Mouse (Mus musculus) thymus, postnatal 25 days (tissue): Measurements from ENCODE around the gene Acot10.
"Not testable (repeated sequence)": the region's sequence is repeated elsewhere in the genome, so short reads cannot be mapped to it uniquely, and the experiment has no call there.

Experiments used
- DNase-seq: peaks from one replicate; pipeline ENCODE4 v3.0.0; 2022

Acot10 gene

DNA sequence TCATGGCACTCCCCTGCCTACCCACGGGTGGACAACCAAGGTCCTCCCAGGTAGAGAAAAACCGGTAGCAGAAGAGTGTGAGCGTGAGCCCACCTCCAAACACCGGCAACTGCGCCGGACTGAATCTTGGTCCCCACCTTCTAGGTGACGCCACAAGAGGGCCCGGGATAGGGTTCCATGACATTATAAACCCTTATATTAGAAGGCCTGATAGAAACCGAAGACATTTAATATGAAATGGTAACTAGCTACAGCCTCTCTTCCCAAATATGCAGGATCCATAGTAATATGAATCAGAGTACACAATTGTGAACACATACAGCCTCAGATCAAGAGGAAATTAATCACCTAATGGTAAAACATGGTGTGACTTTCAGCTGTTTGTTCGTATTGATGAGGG, at the start of gene Acot10:
TSS of gene Acot10 (minus strand) at position 101 of the 400 bp plus-strand sequence.
- DNase-seq, result no peak

DNA sequence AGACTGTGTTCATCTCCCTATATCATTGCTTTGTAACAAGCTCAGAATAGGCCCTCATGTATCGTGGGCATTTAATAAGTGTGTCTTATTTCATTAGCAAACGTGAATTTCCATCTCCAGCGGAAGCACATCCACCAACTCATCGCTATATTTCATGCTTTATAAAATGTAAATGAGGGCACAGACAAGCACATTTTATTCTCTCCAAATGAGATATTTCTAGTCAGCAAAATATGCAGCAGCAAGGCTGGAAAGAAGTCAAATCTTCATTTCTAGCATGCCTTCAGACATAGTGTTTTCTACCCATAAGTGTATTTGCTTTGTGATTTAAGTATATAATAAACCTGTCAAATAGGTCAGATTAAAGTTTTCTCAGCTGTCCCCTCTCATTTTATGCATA, 45.3 kb upstream of the Acot10 start:
- DNase-seq, result no peak

DNA sequence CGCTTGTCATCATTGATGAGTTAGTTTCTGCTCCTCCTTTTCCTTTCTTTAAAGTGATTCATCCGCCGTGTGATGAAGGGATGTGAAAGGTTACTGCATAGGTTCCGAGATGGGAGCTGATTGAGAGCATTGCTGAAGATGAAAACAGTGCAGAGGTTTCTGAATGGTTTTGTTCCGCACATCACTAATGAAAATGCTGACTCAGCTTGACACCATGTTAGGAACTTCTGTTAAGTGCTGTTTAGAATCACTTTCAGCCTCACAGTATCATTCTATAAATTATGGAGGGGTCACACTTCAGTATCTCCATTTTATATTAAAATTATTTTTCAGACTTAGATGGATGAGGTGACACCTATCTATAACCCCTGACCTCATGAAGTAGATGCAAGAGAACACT, 29.7 kb upstream of the Acot10 start:
- DNase-seq, result no peak

DNA sequence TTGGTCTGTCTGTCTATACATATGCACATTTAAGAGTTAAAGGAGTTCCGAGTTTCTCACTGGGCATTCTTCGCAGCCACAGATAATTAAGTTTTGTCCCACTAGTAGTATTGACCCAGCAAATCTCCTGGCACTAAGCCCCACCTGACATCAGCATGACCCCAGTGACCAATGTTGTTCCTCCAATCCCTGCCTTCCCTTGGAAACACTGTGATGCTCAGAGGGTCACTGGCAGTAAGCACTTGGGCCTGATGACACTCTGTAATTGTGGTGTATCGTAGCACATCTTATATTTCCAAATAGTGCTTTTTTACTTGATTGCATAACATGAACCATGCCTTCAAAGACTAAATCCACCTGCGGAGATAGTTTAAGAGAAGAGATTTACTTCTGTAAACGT, 17.6 kb upstream of the Acot10 start:
- no peak for DNase-seq

DNA sequence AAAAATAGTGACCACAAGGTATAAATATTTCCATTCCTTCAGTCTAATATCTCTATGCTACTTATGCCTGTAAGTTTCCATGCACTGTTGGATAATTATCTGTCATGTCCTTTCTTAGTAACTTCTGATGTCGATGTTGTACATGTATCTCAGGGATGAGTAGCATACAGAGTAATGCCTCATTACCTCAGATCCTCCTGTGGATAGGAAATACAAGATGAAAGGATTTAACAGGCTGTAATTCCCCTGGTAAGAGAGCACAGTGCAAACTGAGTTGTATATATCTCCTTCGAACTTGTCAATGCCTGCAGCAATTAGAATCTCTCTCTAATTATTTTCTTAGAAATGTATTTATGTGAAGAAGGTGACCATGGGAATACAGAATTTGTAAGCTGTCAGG, 16.2 kb upstream of the Acot10 start:
- no peak for DNase-seq

DNA sequence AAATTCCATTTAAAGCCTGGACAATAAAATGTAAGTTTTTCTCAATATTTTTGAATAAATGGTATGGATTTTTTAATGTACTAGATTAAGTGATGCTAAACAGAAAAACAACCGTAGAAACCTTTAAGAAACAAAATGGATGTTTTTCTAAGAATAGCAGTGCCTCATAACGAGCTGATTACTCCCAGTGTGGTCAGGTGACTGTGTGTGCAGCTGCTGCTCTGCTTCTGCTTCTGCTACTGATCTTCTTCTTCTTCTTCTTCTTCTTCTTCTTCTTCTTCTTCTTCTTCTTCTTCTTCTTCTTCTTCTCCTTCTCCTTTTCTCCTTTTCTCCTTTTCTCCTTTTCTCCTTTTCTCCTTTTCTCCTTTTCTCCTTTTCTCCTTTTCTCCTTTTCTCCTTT, 3.0 kb upstream of the Acot10 start:
- DNase-seq, result not testable (repeated sequence)

DNA sequence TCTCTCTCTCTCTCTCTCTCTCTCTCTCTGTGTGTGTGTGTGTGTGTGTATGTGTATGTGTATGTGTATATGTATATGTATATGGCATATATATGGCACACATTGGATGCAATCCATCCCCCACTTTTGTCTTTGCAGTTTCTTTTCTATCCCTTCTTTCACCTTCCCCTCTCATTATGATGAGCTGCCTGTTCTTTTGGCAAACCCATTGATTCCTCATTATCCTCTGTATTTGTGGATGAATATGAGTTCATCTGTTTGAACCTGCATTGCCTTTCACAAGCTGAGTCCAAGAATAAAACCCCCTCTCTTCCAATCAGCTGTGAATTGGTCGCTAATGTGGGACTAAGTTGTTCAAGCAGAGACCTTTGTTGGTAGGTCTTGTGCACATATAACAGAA, 1.4 kb upstream of the Acot10 start:
- no peak for DNase-seq

DNA sequence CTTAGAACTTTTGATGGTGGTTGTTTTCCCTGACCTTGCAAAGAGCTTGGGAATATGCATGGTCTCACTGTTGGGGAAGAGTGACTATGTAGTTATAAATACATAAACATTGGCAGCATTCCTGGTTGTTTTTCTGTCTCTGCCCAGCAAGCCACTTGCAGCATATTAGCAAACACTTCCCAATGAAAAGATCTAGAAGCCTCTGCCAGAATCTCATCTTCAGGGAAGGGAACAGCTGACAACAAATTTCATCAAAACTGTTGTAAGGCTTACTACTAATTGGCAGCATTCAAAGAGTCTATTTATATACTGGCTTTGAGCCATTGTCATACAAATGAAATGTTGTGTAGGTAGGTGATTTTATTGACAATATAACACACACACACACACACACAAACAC, 800 bp upstream of the Acot10 start:
- DNase-seq, result no peak

DNA sequence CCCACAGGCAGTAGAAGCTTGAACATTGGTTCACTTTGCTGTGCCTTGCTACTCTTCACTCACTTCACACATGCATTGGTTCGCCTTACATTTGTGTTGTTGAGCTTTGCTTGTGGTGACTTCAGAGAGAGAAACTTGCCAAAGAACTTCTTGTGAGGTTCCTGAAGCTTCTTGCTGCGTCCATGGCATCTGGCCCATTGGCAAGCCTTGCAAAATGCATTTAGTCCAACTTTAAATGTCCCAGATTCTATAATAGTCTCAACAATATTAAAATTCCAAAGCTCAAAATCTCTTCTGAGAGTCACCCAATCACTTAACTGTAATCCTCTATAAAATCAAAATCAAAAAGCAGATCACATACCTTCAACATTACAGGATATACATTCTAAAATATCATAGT, 6.3 kb downstream of the Acot10 start:
- no peak for DNase-seq

DNA sequence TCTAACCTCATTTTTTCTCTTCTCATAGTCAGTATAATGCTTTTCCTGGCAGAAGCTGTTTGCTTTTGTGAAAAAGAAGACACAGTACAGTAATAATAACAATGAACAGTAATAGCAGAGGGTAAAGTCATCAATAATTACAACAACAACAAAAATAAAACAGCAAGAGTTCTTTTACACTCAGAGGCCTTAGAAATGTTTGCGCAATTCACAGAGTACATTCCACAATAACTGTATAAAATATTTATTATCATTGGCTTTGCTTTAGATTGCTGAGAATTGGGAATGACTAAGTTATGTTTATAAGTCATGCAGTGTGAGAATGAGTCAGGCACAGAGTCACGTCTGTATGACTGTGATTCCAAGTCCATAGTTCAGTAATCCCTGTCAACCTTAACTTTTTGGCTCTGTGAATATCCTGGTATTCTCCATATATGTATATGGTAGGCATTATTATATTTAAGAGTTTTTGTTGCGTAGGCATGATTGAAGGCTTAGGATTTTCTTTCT, 23.6 kb downstream of the Acot10 start:
- no peak for DNase-seq

DNA sequence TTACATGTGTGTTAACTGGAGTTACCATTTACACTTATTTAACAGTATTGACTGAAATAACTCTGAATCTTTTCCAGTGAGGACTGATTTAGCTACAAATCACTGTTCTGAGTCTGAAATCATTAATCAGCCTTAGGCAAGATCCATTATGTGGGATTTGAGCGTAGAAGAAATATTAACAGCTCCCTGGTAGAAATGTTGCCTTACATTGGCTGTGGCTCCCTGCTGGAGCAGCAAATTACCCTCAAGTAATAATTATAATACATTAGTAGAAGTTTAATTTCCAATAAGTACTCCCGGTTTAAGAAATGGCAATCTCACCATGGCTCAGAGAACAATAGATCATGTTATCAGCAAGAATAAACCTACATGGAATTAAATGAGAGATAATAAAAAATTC, 27.4 kb downstream of the Acot10 start:
- no peak for DNase-seq

DNA sequence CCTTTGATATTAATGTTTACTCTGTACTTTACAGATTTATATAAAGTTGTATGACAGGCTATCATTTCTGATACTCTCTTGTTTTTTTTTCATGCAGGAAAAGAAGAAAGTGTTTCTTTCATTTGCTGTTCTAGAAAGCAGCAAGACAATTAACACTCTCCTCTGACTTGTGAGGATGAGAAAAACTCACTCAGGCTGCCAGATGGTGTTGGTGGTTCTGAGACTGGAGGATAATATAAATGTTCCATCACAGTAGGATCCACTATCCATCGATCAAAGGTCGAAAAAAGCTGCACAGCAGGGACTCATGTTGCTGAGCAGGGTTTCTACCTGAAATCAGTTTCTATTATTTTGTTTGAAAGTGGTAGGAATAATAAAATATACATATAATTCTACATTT, 32.0 kb downstream of the Acot10 start:
- no peak for DNase-seq
